Mouse (Mus musculus): Measurements from ENCODE around the gene Kalrn.

DNA sequence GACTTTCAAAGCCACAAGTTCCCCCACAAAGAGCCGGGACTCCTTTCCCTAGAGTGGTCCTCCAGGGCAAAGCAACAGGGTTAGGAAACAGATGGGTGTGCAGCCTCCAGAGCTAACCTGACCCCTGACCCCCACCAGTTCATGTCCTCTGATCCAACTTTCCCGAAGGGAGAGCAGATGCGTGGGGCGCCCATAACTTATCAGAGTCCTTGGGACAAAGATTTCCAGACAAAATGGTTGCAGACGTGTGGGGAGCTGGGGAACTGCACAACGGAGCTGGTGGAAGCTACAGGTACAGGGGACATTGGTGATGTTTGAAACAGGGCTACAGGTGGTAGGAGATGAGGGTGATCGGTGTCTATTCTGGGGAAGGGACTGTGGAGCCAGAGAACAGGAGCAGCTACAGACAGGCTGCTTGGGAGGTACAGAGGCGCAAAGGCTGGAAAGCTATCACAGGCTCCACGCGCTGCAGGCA is 1.4 kb downstream of the Kalrn start:
- TF ChIP-seq POLR2A (IDR thresholded peaks at IDR 0.05; ENCODE audit: extremely low read depth, insufficient read depth, low read length) (no peak), CTCF (IDR thresholded peaks at IDR 0.05; ENCODE audit: extremely low read depth, insufficient read depth, low read length) (0 out of 2 replicates have a peak, but pooled peaks have one; percentile 6)
